Mouse (Mus musculus) stomach, embryonic 16.5 days (tissue): Measurements from ENCODE around the gene Dlg1. TPM values are rescaled to one million over a fixed set of nuclear protein-coding genes. Genes with fewer than 3 reads are reported as not detected.

Source experiments
- ATAC-seq: fragments of 200-750 bp; cut with Nextera tagmentation; 2 replicates; pipeline ENCODE4 v1.8.0; 2017; ENCODE audit warnings: moderate number of reproducible peaks, moderate TSS enrichment; ENCODE audit not compliant: insufficient read depth, low FRiP score
- H3K27ac ChIP-seq: fragments of 300-500 bp; sonication (generic); 2 replicates; pipeline ENCODE4 v1.5.1; 2014; ENCODE audit warnings: low read length
- H3K27me3 ChIP-seq: fragments of 300-500 bp; sonication (generic); 2 replicates; pipeline ENCODE4 v1.6.1; 2014; ENCODE audit warnings: low read length, control low read depth, mixed read lengths; ENCODE audit not compliant: control insufficient read depth, insufficient read depth
- H3K36me3 ChIP-seq: fragments of 300-500 bp; sonication (generic); 2 replicates; pipeline ENCODE4 v1.6.1; 2014; ENCODE audit warnings: low read length; ENCODE audit not compliant: control insufficient read depth, insufficient read depth
- H3K4me1 ChIP-seq: fragments of 300-500 bp; sonication (generic); 2 replicates; pipeline ENCODE4 v1.6.1; 2014; ENCODE audit warnings: low read length, control low read depth, mixed read lengths; ENCODE audit not compliant: control insufficient read depth, insufficient read depth
- H3K4me2 ChIP-seq: fragments of 300-500 bp; sonication (generic); 2 replicates; pipeline ENCODE4 v1.6.1; 2014; ENCODE audit warnings: low read depth, low read length, mixed read lengths
- H3K4me3 ChIP-seq: fragments of 300-500 bp; sonication (generic); replicated peaks from 2 replicates; pipeline ENCODE4 v1.5.1; 2014; ENCODE audit warnings: mild to moderate bottlenecking, low read length
- H3K9ac ChIP-seq: fragments of 300-500 bp; sonication (generic); 2 replicates; pipeline ENCODE4 v1.6.1; 2014; ENCODE audit warnings: low read length
- H3K9me3 ChIP-seq: fragments of 300-500 bp; sonication (generic); replicated peaks from 2 replicates; pipeline ENCODE4 v1.6.1; 2016; ENCODE audit warnings: low read length, control low read depth; ENCODE audit not compliant: control insufficient read depth
- WGBS: fragments of 180-500 bp; shearing (Covaris S2); extraction: QIAGEN DNeasy Blood & Tissue Kit; methylation state at CpG from one replicate; pipeline ENCODE4 v1.1.7; 2014; 5-methylcytosine and 5-hydroxymethylcytosine counted together
- polyA plus RNA-seq: library from polyadenylated mRNA; unstranded; fragments of >200 nt; fragmentation: Nextera tagmentation; extraction: Ambion mirVana; gene quantifications from 2 replicates; pipeline ENCODE4 v1.2.1, GENCODE M21; 2015

Gene Dlg1
- polyA plus RNA-seq, 1 experiment from 2014 or later = 26.6 TPM

- Histone ChIP-seq H3K36me3 (0 out of 2 replicates have a peak, but pooled peaks cover 6% of the 10 kb centered on the region), H3K9ac (no peak overlapping the region), H3K27me3 (no peaks in the 10 kb centered on the region), H3K27ac (no peak overlapping the region), H3K4me3 (no peak overlapping the region), H3K4me2 (no peak overlapping the region), H3K4me1 (0 out of 2 replicates have a peak, but pooled peaks cover 3% of the 10 kb centered on the region), H3K9me3 (no peaks in the 10 kb centered on the region)
- no peak for ATAC-seq
- 63% methylated on average over 8 of the region's 8 CpGs for WGBS
Measured at GRCm38 (mm10) chr16:31740271-31740670, 77.0 kb downstream of the Dlg1 start.

GRCm38 (mm10) chr16:31740704-31741103 lies 77.5 kb downstream of the Dlg1 start:
- H3K4me2 ChIP-seq = no peak overlapping the region
- H3K27ac ChIP-seq = no peak overlapping the region
- no peaks in the 10 kb centered on the region for H3K27me3 ChIP-seq
- ATAC-seq = no peak
- no peak overlapping the region for H3K4me3 ChIP-seq
- no peak overlapping the region for H3K9ac ChIP-seq
- H3K36me3 ChIP-seq = 0 out of 2 replicates have a peak, but pooled peaks cover 6% of the 10 kb centered on the region
- no peaks in the 10 kb centered on the region for H3K9me3 ChIP-seq
- H3K4me1 ChIP-seq = 0 out of 2 replicates have a peak, but pooled peaks cover 3% of the 10 kb centered on the region
- 67% methylated on average over 5 of the region's 5 CpGs for WGBS

GRCm38 (mm10) chr16:31750526-31750925 lies 87.3 kb downstream of the Dlg1 start:
- Histone ChIP-seq H3K4me1 (no peaks in the 10 kb centered on the region), H3K36me3 (no peaks in the 10 kb centered on the region; the same call in 1 of the 2 replicates), H3K27me3 (no peaks in the 10 kb centered on the region), H3K9me3 (no peaks in the 10 kb centered on the region), H3K4me2 (no peak overlapping the region), H3K27ac (no peak overlapping the region), H3K9ac (no peak overlapping the region), H3K4me3 (no peak overlapping the region)
- ATAC-seq = no peak
- 88% methylated on average over 1 of the region's 1 CpGs for WGBS

- Histone ChIP-seq H3K9ac (no peak overlapping the region), H3K27ac (no peak overlapping the region), H3K36me3 (no peaks in the 10 kb centered on the region; the same call in 1 of the 2 replicates), H3K4me1 (no peaks in the 10 kb centered on the region; the same call in 1 of the 2 replicates), H3K9me3 (no peaks in the 10 kb centered on the region), H3K4me2 (no peak overlapping the region), H3K27me3 (no peaks in the 10 kb centered on the region), H3K4me3 (no peak overlapping the region)
- 60% methylated on average over 19 of the region's 19 CpGs for WGBS
- ATAC-seq = no peak
Measured at GRCm38 (mm10) chr16:31754172-31755025, 91.2 kb downstream of the Dlg1 start.

- WGBS = 83% methylated on average over 1 of the region's 1 CpGs
- H3K4me1 ChIP-seq = no peaks in the 10 kb centered on the region; the same call in 1 of the 2 replicates
- no peak overlapping the region for H3K9ac ChIP-seq
- no peak overlapping the region for H3K4me2 ChIP-seq
- ATAC-seq = no peak
- H3K27me3 ChIP-seq = no peaks in the 10 kb centered on the region
- no peak overlapping the region for H3K27ac ChIP-seq
- H3K4me3 ChIP-seq = no peak overlapping the region
- no peaks in the 10 kb centered on the region; the same call in 1 of the 2 replicates for H3K36me3 ChIP-seq
- no peaks in the 10 kb centered on the region for H3K9me3 ChIP-seq
Measured at GRCm38 (mm10) chr16:31755053-31755452, 91.8 kb downstream of the Dlg1 start.

GRCm38 (mm10) chr16:31756436-31756835 lies 93.2 kb downstream of the Dlg1 start:
- H3K4me3 ChIP-seq = no peak overlapping the region
- no peaks in the 10 kb centered on the region; the same call in 1 of the 2 replicates for H3K4me1 ChIP-seq
- H3K36me3 ChIP-seq = no peaks in the 10 kb centered on the region; the same call in 1 of the 2 replicates
- no peaks in the 10 kb centered on the region for H3K9me3 ChIP-seq
- no peak for ATAC-seq
- WGBS = 82% methylated on average over 5 of the region's 5 CpGs
- H3K27ac ChIP-seq = no peak overlapping the region
- H3K4me2 ChIP-seq = no peak overlapping the region
- no peaks in the 10 kb centered on the region for H3K27me3 ChIP-seq
- no peak overlapping the region for H3K9ac ChIP-seq

- H3K36me3 ChIP-seq = no peaks in the 10 kb centered on the region; the same call in 1 of the 2 replicates
- H3K4me2 ChIP-seq = no peak overlapping the region
- H3K9ac ChIP-seq = no peak overlapping the region
- no peak overlapping the region for H3K27ac ChIP-seq
- no peaks in the 10 kb centered on the region for H3K9me3 ChIP-seq
- H3K4me3 ChIP-seq = no peak overlapping the region
- ATAC-seq = no peak
- H3K27me3 ChIP-seq = no peaks in the 10 kb centered on the region
- no peaks in the 10 kb centered on the region; the same call in 1 of the 2 replicates for H3K4me1 ChIP-seq
- 83% methylated on average over 1 of the region's 1 CpGs for WGBS
Measured at GRCm38 (mm10) chr16:31757606-31758005, 94.4 kb downstream of the Dlg1 start.

- Histone ChIP-seq H3K27me3 (no peaks in the 10 kb centered on the region), H3K9ac (no peak overlapping the region), H3K27ac (peak overlapping the region; percentile 56; the same call in 1 of the 2 replicates), H3K4me3 (no peak overlapping the region), H3K4me1 (no peaks in the 10 kb centered on the region; the same call in 1 of the 2 replicates), H3K36me3 (no peaks in the 10 kb centered on the region), H3K9me3 (no peaks in the 10 kb centered on the region), H3K4me2 (no peak overlapping the region)
- ATAC-seq = no peak
- 62% methylated on average over 6 of the region's 6 CpGs for WGBS
Measured at GRCm38 (mm10) chr16:31759416-31759815, 96.2 kb downstream of the Dlg1 start.

GRCm38 (mm10) chr16:31766298-31766697 lies 103.1 kb downstream of the Dlg1 start:
- Histone ChIP-seq H3K4me3 (no peak overlapping the region), H3K36me3 (no peaks in the 10 kb centered on the region), H3K9ac (no peak overlapping the region), H3K4me2 (no peak overlapping the region), H3K4me1 (no peaks in the 10 kb centered on the region), H3K27me3 (no peaks in the 10 kb centered on the region), H3K27ac (no peak overlapping the region), H3K9me3 (no peaks in the 10 kb centered on the region)
- ATAC-seq = no peak
- 95% methylated on average over 6 of the region's 6 CpGs for WGBS
